Mouse (Mus musculus) adrenal gland, postnatal 4 days (tissue): ENCODE results near the gene Kif26b. TPM values are rescaled to one million over a fixed set of nuclear protein-coding genes. Genes with fewer than 3 reads are reported as not detected.

Source experiments
- DNase-seq, 2 experiments: peaks; one replicate each; pipeline ENCODE4 v3.0.0; 2021 to 2022; ENCODE audit warnings: low spot score in 2 of 2, mixed read lengths in 2 of 2
- total RNA-seq, 2 experiments: library from RNA; stranded (reverse); gene quantifications; 2 replicates each; pipeline ENCODE4 v1.2.3; 2021

The Kif26b gene
- total RNA-seq, 2 experiments from 2014 or later = 7.3 to 16.2 TPM

- DNase-seq = no peak
Measured at GRCm38 (mm10) chr1:178894081-178894401, 365.1 kb downstream of the Kif26b start.

- DNase-seq = no peak
Measured at GRCm38 (mm10) chr1:178895674-178896073, 366.7 kb downstream of the Kif26b start.

- no peak for DNase-seq
Measured at GRCm38 (mm10) chr1:178910951-178911350, 382.0 kb downstream of the Kif26b start.

- DNase-seq = no peak
Measured at GRCm38 (mm10) chr1:178912936-178913716, 384.2 kb downstream of the Kif26b start.

- no peak for DNase-seq
Measured at GRCm38 (mm10) chr1:178915056-178915455, 386.1 kb downstream of the Kif26b start.

- DNase-seq = peak in 1 of 2 experiments; percentile 9
Measured at GRCm38 (mm10) chr1:178917194-178917902, 388.4 kb downstream of the Kif26b start.

GRCm38 (mm10) chr1:178924492-178925183, 395.7 kb downstream of the Kif26b start:
- DNase-seq = no peak

GRCm38 (mm10) chr1:178929531-178929930, 400.6 kb downstream of the Kif26b start:
- no peak for DNase-seq

GRCm38 (mm10) chr1:178933953-178934637, 405.2 kb downstream of the Kif26b start:
- no peak for DNase-seq

- no peak for DNase-seq
Measured at GRCm38 (mm10) chr1:178936457-178936856, 407.5 kb downstream of the Kif26b start.

GRCm38 (mm10) chr1:178936976-178937375, 408.1 kb downstream of the Kif26b start:
- DNase-seq = no peak

- DNase-seq = no peak
Measured at GRCm38 (mm10) chr1:178940353-178940752, 411.4 kb downstream of the Kif26b start.

- no peak for DNase-seq
Measured at GRCm38 (mm10) chr1:178942251-178942963, 413.5 kb downstream of the Kif26b start.

- DNase-seq = no peak
Measured at GRCm38 (mm10) chr1:178952910-178953309, 424.0 kb downstream of the Kif26b start.

GRCm38 (mm10) chr1:178958641-178959040, 429.7 kb downstream of the Kif26b start:
- DNase-seq = no peak

GRCm38 (mm10) chr1:178960015-178960559, 431.2 kb downstream of the Kif26b start:
- DNase-seq = peak; percentile 39 to 46

- no peak for DNase-seq
Measured at GRCm38 (mm10) chr1:178961661-178962060, 432.7 kb downstream of the Kif26b start.

- no peak for DNase-seq
Measured at GRCm38 (mm10) chr1:178972055-178972454, 443.1 kb downstream of the Kif26b start.

- no peak for DNase-seq
Measured at GRCm38 (mm10) chr1:178978617-178979245, 449.8 kb downstream of the Kif26b start.

GRCm38 (mm10) chr1:178980185-178980584, 451.3 kb downstream of the Kif26b start:
- DNase-seq = no peak
